Mouse (Mus musculus): ENCODE data around the gene Gm6268.

- TF ChIP-seq CTCF (IDR thresholded peaks at IDR 0.05; ENCODE audit: borderline replicate concordance, extremely low read depth, insufficient read depth, insufficient read length), result no peak
- no peak for TF ChIP-seq POLR2A (IDR thresholded peaks at IDR 0.05; ENCODE audit: borderline replicate concordance, extremely low read depth, insufficient read depth, insufficient read length, poor library complexity, severe bottlenecking)
Observed at GRCm38 (mm10) chrX:36352446-36352845, 48.6 kb upstream of the Gm6268 start.
